Mouse (Mus musculus) kidney, embryonic 16.5 days (tissue): ENCODE measurements around the gene Perp. TPM values are rescaled to one million over a fixed set of nuclear protein-coding genes. Genes with fewer than 3 reads are reported as not detected.

Source experiments
- ATAC-seq: fragments of 200-750 bp; cut with Nextera tagmentation; 2 replicates; pipeline ENCODE4 v1.8.0; 2017; ENCODE audit warnings: moderate TSS enrichment; ENCODE audit not compliant: low FRiP score, low TSS enrichment
- H3K27ac ChIP-seq: fragments of 300-500 bp; sonication (generic); 2 replicates; pipeline ENCODE4 v1.5.1; 2014; ENCODE audit warnings: low read length
- H3K27me3 ChIP-seq: fragments of 300-500 bp; sonication (generic); 2 replicates; pipeline ENCODE4 v1.6.1; 2014; ENCODE audit warnings: low read length, control low read depth, mixed read lengths; ENCODE audit not compliant: insufficient read depth
- H3K36me3 ChIP-seq: fragments of 300-500 bp; sonication (generic); 2 replicates; pipeline ENCODE4 v1.6.1; 2014; ENCODE audit warnings: low read length, control low read depth, mixed read lengths; ENCODE audit not compliant: insufficient read depth
- H3K4me1 ChIP-seq: fragments of 300-500 bp; sonication (generic); 2 replicates; pipeline ENCODE4 v1.6.1; 2014; ENCODE audit warnings: low read length, control low read depth, mixed read lengths; ENCODE audit not compliant: insufficient read depth
- H3K4me2 ChIP-seq: fragments of 300-500 bp; sonication (generic); replicated peaks from 2 replicates; pipeline ENCODE4 v1.6.1; 2014; ENCODE audit warnings: low read depth, low read length
- H3K4me3 ChIP-seq: fragments of 300-500 bp; sonication (generic); 2 replicates; pipeline ENCODE4 v1.5.1; 2014; ENCODE audit warnings: mild to moderate bottlenecking, low read length
- H3K9ac ChIP-seq: fragments of 300-500 bp; sonication (generic); replicated peaks from 2 replicates; pipeline ENCODE4 v1.6.1; 2014; ENCODE audit warnings: low read length
- H3K9me3 ChIP-seq: fragments of 300-500 bp; sonication (generic); 2 replicates; pipeline ENCODE4 v1.6.1; 2016; ENCODE audit warnings: low read length, control low read depth
- WGBS: fragments of 180-500 bp; shearing (Covaris S2); extraction: QIAGEN DNeasy Blood & Tissue Kit; methylation state at CpG from one replicate; pipeline ENCODE4 v1.1.7; 2014; 5-methylcytosine and 5-hydroxymethylcytosine counted together
- polyA plus RNA-seq: library from polyadenylated mRNA; unstranded; fragments of >200 nt; fragmentation: Nextera tagmentation; extraction: Ambion mirVana; gene quantifications from 2 replicates; pipeline ENCODE4 v1.2.1, GENCODE M21; 2015

Perp gene
- polyA plus RNA-seq, 1 experiment from 2014 or later = 21.8 TPM

DNA sequence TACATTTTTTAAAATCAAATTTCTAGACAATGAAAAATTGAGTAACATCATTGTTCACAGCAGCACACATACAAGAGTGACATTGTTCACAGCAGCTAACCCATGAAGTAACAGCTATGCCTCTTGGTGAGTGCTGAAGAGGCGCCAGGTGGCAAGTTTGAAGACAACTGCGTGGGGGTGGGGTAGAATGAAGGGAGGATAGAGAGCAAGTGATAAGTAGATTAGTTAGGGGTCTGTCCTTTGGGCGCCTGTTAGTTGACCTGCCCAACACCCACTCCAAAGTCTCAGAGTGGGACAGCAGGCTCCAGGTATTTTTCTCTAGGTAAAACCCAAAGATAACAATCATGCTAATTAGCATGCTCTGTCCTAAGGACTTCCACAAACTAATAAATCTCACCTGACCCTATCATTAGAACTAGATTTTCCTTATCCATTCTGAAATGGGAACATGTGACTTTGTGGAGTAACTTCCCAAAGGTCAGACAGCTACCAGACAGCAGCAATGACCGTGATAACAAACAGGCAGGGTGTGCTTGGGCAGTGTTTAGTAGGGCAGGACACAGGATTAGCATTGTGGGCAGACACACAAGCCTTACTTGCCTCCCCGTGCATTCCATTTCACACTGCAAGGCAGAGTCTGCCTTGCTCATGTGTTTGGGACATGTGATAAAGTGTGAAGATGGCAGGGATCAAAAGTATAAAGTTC, 15.5 kb downstream of the Perp start:
- no peak overlapping the region for H3K4me3 ChIP-seq
- no peak overlapping the region for H3K27ac ChIP-seq
- no peaks in the 10 kb centered on the region for H3K4me1 ChIP-seq
- ATAC-seq = no peak
- no peaks in the 10 kb centered on the region for H3K36me3 ChIP-seq
- no peak overlapping the region for H3K4me2 ChIP-seq
- H3K9me3 ChIP-seq = no peaks in the 10 kb centered on the region
- 65% methylated on average over 5 of the region's 5 CpGs for WGBS
- H3K9ac ChIP-seq = no peak overlapping the region
- no peaks in the 10 kb centered on the region for H3K27me3 ChIP-seq

DNA sequence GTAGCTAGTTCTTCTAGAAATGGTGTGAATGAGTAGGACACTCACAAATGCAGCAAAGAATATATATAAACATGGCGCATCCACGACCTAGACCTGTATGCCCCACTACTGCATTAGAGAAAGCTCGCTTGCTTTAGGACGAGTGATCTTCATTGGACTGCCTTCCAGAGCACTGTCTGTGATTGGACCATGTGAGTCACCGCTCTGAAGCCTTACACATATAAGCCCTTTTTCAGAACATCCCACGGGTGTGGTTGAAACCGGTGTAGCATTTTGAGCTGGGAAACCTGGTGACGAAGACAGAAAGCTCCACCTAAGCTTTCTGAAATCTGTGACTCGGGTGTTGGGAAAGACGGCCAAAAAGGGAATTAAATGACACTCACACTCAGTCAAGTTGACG, 16.0 kb downstream of the Perp start:
- Histone ChIP-seq H3K27me3 (no peaks in the 10 kb centered on the region), H3K9ac (no peak overlapping the region), H3K4me2 (no peak overlapping the region), H3K27ac (no peak overlapping the region), H3K9me3 (no peaks in the 10 kb centered on the region), H3K36me3 (no peaks in the 10 kb centered on the region), H3K4me1 (no peaks in the 10 kb centered on the region), H3K4me3 (no peak overlapping the region)
- no peak for ATAC-seq
- WGBS = 85% methylated on average over 11 of the region's 11 CpGs

DNA sequence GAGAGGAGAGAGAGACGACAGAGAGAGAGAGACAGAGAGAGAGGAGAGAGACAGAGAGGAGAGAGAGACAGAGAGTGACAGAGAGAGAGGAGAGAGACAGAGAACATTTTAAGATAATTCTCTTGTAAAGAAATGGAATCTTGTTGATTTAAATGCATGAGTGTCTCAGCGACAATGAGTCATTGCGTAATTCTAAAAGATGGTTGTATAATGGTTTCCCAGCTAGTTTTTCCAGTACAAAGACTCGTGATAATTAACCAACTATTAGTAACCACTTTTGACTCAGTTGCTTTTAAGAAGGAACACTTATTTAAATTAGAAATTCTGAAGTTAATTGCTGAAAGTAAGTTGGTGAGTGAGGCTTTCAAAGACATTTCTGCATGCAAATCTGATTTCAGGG, 16.6 kb downstream of the Perp start:
- ATAC-seq = no peak
- no peaks in the 10 kb centered on the region for H3K4me1 ChIP-seq
- H3K4me3 ChIP-seq = no peak overlapping the region
- WGBS = 85% methylated on average over 4 of the region's 4 CpGs
- no peaks in the 10 kb centered on the region for H3K27me3 ChIP-seq
- H3K9me3 ChIP-seq = no peaks in the 10 kb centered on the region
- no peak overlapping the region for H3K4me2 ChIP-seq
- no peaks in the 10 kb centered on the region for H3K36me3 ChIP-seq
- H3K27ac ChIP-seq = no peak overlapping the region
- H3K9ac ChIP-seq = no peak overlapping the region

DNA sequence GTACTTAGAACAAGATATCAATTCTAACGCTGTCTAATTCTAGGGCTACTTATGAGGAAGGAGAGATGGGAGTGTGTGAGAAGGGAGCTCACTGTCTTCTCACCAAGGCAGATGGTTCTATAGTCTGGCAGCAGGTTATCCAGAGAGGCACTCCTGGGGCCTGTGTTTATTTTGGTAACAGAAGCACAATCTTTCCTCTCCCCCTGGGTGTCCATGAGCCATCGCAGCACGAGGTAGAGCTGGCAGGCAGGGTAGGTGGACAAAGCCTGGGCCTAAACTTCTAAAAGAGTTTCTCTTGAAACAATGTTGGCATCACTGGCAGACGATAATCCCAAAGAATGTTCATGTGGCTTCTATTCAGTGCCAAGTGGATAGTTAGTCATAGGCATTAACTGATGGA, 18.5 kb downstream of the Perp start:
- H3K27ac ChIP-seq = no peak overlapping the region
- H3K27me3 ChIP-seq = no peaks in the 10 kb centered on the region
- no peaks in the 10 kb centered on the region for H3K36me3 ChIP-seq
- no peak overlapping the region for H3K9ac ChIP-seq
- ATAC-seq = no peak
- H3K4me2 ChIP-seq = no peak overlapping the region
- H3K9me3 ChIP-seq = no peaks in the 10 kb centered on the region
- WGBS = 73% methylated on average over 4 of the region's 4 CpGs
- H3K4me3 ChIP-seq = no peak overlapping the region
- no peaks in the 10 kb centered on the region for H3K4me1 ChIP-seq

DNA sequence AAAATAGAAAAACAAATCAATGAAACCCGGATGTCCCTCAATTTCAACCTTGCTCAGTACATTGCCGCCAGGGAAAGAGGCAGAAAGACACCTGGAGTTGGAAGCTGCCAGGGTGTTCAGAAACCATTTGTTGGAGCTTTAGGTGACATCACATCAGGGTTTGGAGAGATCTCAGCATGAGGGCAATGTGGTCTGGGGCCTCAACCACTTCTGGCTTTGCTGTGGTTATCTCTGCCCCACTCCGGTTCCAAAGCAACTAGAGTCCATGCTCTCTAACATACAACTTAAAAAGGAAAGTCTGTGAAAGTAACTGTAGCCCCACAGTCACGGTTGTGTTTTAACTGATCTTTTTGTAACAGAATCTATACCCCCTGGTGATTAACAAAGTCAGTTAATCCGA, 19.9 kb downstream of the Perp start:
- H3K9me3 ChIP-seq = no peaks in the 10 kb centered on the region
- H3K9ac ChIP-seq = no peak overlapping the region
- no peaks in the 10 kb centered on the region for H3K36me3 ChIP-seq
- no peaks in the 10 kb centered on the region for H3K27me3 ChIP-seq
- no peak overlapping the region for H3K4me2 ChIP-seq
- ATAC-seq = no peak
- H3K4me1 ChIP-seq = no peaks in the 10 kb centered on the region
- 70% methylated on average over 5 of the region's 5 CpGs for WGBS
- H3K4me3 ChIP-seq = no peak overlapping the region
- H3K27ac ChIP-seq = no peak overlapping the region

DNA sequence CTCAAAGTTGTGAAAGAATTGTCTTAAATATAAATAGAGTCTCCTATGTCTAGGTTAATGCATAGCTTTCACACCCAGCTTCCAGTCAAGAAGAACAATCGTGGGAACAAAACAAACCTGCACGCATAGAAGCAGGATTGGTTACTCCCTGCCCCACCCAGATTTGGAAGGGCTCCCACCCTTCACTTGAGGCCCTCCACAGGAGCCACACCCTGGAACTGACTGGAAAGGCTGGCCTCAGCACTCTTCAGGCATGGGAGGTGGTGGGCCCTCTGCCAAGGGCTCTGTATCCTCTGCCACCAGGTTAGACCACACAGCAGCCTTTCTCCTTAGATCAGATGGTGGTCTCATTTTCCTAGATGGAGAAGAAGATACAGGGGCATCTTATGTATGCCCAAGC, 26.2 kb downstream of the Perp start:
- no peak overlapping the region for H3K9ac ChIP-seq
- no peaks in the 10 kb centered on the region for H3K36me3 ChIP-seq
- no peaks in the 10 kb centered on the region for H3K9me3 ChIP-seq
- 69% methylated on average over 2 of the region's 2 CpGs for WGBS
- no peaks in the 10 kb centered on the region for H3K27me3 ChIP-seq
- ATAC-seq = no peak
- H3K4me3 ChIP-seq = no peak overlapping the region
- H3K4me1 ChIP-seq = no peaks in the 10 kb centered on the region
- H3K4me2 ChIP-seq = no peak overlapping the region
- no peak overlapping the region for H3K27ac ChIP-seq

DNA sequence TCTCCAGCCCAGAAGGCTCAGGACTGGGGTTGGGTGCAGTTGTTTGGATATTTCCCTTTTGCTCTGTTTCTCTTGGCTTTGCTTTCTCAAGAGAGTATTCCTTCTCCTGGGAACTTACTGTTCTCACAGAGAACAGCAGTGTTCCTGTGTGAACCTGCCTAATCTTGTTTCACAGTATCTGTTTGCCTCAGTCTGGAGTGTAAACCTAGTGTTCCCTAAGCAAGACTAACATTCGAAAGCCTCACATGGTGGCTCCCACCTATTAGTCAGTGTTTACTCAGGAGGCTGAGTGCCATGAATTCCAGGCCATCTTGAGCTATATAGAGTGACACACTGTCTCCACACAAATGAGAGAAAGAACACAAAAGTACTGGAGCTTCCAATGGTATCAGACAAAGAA, 31.4 kb downstream of the Perp start:
- Histone ChIP-seq H3K27me3 (no peaks in the 10 kb centered on the region), H3K4me1 (no peaks in the 10 kb centered on the region), H3K9me3 (no peaks in the 10 kb centered on the region), H3K36me3 (no peaks in the 10 kb centered on the region), H3K9ac (no peak overlapping the region), H3K4me3 (no peak overlapping the region), H3K27ac (no peak overlapping the region), H3K4me2 (no peak overlapping the region)
- 29% methylated on average over 1 of the region's 1 CpGs for WGBS
- ATAC-seq = no peak

DNA sequence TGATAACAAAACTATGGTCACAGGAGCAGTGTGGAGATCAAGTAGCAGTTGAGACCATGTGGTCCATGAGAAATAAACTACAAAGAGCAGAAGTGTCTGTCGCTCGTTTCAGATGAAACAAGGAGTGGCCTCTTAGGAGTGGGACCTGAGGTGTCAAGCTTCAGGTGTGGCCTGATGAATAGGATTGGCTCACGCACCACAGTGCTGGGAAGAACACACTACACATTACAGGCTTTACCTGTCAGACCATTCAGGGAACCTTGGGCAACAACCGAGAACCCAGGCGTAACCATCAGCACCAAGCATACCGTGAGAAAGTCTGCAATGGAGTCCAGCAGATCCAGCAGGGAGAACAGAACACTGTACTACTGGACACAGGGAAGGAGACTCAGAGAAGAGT, 33.3 kb downstream of the Perp start:
- ATAC-seq = no peak
- no peaks in the 10 kb centered on the region for H3K27me3 ChIP-seq
- no peak overlapping the region for H3K4me3 ChIP-seq
- no peaks in the 10 kb centered on the region for H3K36me3 ChIP-seq
- H3K9ac ChIP-seq = no peak overlapping the region
- no peaks in the 10 kb centered on the region for H3K4me1 ChIP-seq
- no peak overlapping the region for H3K27ac ChIP-seq
- 77% methylated on average over 6 of the region's 6 CpGs for WGBS
- H3K9me3 ChIP-seq = no peaks in the 10 kb centered on the region
- no peak overlapping the region for H3K4me2 ChIP-seq

DNA sequence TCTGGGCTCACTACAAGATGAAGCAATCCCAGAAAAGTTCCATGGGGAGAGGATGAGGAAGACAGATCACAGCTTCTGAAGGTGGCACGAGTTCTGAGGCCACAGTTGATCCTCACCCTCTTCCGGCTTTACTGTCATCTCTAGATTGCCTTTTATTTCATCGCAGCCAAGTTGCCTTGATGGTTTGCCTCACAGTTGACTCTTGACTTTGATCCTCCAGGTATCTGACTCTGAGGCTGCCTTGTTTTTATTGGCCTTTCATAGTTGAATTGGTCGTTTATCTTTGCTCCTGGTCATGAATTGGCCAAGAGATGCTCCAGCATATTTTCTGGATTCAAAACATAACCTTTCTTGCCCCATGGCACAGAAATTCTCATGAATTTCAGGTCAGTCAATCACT, 34.3 kb downstream of the Perp start:
- no peak overlapping the region for H3K9ac ChIP-seq
- 74% methylated on average over 4 of the region's 4 CpGs for WGBS

DNA sequence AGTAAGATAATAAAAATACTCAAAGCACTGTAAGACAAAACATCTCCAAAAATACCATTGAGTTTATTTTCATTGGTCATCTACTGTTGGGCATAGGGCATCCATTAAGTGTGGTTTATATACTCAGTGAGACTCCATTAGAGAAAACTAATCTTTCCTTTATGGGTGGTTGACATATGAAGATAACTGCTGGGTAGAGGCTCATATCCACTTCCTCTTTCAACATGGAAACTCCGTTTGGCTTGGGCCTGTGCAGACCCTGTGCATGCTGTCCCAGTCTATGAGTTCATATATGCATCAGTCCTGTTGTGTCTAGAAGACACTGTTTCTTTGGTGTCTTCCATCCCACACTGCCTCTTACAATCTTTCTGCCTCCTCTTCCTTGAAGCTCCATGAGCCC, 34.9 kb downstream of the Perp start:
- no peaks in the 10 kb centered on the region for H3K36me3 ChIP-seq
- no peak overlapping the region for H3K9ac ChIP-seq
- H3K4me2 ChIP-seq = no peak overlapping the region
- ATAC-seq = no peak
- H3K27me3 ChIP-seq = no peaks in the 10 kb centered on the region
- H3K4me1 ChIP-seq = no peaks in the 10 kb centered on the region
- no peaks in the 10 kb centered on the region for H3K9me3 ChIP-seq
- no peak overlapping the region for H3K27ac ChIP-seq
- 78% methylated on average over 1 of the region's 1 CpGs for WGBS
- no peak overlapping the region for H3K4me3 ChIP-seq

More for the DNA sequence above, 34.3 kb downstream of the Perp start:
- ATAC-seq = no peak
- Histone ChIP-seq H3K4me3 (no peak overlapping the region), H3K4me2 (no peak overlapping the region), H3K27ac (no peak overlapping the region), H3K9me3 (no peaks in the 10 kb centered on the region), H3K36me3 (no peaks in the 10 kb centered on the region), H3K27me3 (no peaks in the 10 kb centered on the region), H3K4me1 (no peaks in the 10 kb centered on the region)
